Mouse (Mus musculus): ENCODE data around the gene Krt12. TPM values are rescaled to one million over a fixed set of nuclear protein-coding genes. Genes with fewer than 3 reads are reported as not detected.

Krt12 gene
- polyA plus RNA-seq, 1 experiment, result not detected

DNA sequence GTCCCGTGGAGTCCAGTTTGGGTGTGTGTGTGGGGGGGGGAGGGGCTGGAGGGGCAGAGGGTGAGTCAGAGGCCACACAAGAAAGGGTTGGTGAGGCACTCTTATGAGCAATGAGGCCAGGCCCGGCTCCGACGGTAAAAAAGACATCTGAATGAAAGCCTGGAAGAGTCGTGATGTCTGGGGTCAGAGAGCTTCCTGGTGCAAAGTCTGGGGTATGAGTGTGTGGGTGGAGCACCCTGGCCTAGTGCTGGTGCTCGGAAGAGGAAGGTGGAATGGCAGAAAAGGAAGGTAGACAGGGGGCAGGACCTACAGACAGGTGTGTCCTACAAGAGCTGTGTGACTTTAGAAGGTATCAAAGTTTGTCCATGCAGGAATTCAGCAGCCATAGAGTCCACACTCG is 36.8 kb upstream of the Krt12 start:
- H3K4me3 ChIP-seq (ENCODE audit: insufficient read depth, low read depth, low read length), result no peak overlapping the region
- H3K27me3 ChIP-seq (replicated peaks; ENCODE audit: control insufficient read depth, insufficient read depth, low read length), result no peaks in the 10 kb centered on the region
- peaks cover 12% of the 10 kb centered on the region for H3K4me1 ChIP-seq (ENCODE audit: control insufficient read depth, insufficient read depth, low read length)
- no peak overlapping the region for H3K27ac ChIP-seq (ENCODE audit: insufficient read depth, low read depth, low read length)
- H3K36me3 ChIP-seq (ENCODE audit: control insufficient read depth, insufficient read depth, low read length), result no peaks in the 10 kb centered on the region
- peak; percentile 13 for DNase-seq
- no peak for TF ChIP-seq CTCF (conservative IDR thresholded peaks at IDR 0.05; ENCODE audit: insufficient read depth, insufficient read length, low read depth, low read length)
- no peak for TF ChIP-seq POLR2A (IDR thresholded peaks at IDR 0.05; ENCODE audit: low read depth, low read length)
- 29% methylated on average over 7 of the region's 7 CpGs for WGBS

DNA sequence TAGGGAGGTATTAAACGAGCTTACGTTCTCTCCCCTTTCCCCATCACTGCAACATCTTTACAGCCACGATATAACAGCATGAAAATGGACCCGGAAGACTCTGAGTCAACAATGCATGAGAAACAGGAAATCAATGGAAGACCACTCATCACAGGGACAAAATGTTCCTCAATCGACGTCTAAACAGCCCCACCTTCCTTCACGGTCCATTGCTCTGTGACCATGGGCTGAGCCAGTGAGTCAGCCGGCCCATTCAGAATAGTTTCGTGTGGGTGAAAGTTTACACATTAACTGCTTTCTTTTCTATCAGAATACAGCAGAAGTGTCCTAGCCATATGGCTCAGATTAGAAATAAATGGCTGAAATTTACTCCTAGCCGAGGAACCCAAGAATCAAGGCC is 32.7 kb upstream of the Krt12 start:
- Histone ChIP-seq H3K4me1 (ENCODE audit: control insufficient read depth, insufficient read depth, low read length) (peaks cover 3% of the 10 kb centered on the region; the same call in 1 of the 2 replicates), H3K27ac (ENCODE audit: insufficient read depth, low read depth, low read length) (no peak overlapping the region), H3K4me3 (ENCODE audit: insufficient read depth, low read depth, low read length) (no peak overlapping the region), H3K36me3 (ENCODE audit: control insufficient read depth, insufficient read depth, low read length) (no peaks in the 10 kb centered on the region), H3K27me3 (replicated peaks; ENCODE audit: control insufficient read depth, insufficient read depth, low read length) (no peaks in the 10 kb centered on the region)
- WGBS, result 36% methylated on average over 10 of the region's 10 CpGs
- no peak for TF ChIP-seq CTCF (conservative IDR thresholded peaks at IDR 0.05; ENCODE audit: insufficient read depth, insufficient read length, low read depth, low read length)
- no peak for TF ChIP-seq POLR2A (IDR thresholded peaks at IDR 0.05; ENCODE audit: low read depth, low read length)
- DNase-seq, result peak; percentile 72

DNA sequence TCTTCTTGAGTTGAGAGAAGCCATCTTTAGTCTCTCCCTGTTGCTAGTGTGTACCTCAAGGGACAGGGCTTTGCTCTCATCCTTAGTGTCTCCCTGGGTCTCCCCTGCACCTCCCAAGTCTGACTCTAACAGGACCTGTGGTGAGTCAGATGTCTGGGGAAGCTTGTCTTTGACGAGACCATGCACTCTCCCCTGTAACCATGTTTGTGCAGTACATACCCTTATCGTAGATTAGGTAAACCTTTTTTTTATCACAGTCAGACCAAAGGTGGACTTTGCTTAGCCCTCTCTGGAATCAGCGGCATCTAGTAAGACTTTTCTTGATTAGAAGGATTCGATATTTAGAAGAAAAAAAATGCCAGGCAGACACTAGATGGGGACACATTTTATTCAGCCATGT is 32.0 kb upstream of the Krt12 start:
- WGBS, result 75% methylated on average over 4 of the region's 4 CpGs
- Histone ChIP-seq H3K4me3 (ENCODE audit: insufficient read depth, low read depth, low read length) (no peak overlapping the region), H3K4me1 (ENCODE audit: control insufficient read depth, insufficient read depth, low read length) (peaks cover 3% of the 10 kb centered on the region; the same call in 1 of the 2 replicates), H3K27ac (ENCODE audit: insufficient read depth, low read depth, low read length) (no peak overlapping the region), H3K27me3 (replicated peaks; ENCODE audit: control insufficient read depth, insufficient read depth, low read length) (no peaks in the 10 kb centered on the region; the same call in 1 of the 2 replicates), H3K36me3 (ENCODE audit: control insufficient read depth, insufficient read depth, low read length) (no peaks in the 10 kb centered on the region)
- no peak for TF ChIP-seq CTCF (conservative IDR thresholded peaks at IDR 0.05; ENCODE audit: insufficient read depth, insufficient read length, low read depth, low read length)
- TF ChIP-seq POLR2A (IDR thresholded peaks at IDR 0.05; ENCODE audit: low read depth, low read length), result no peak
- DNase-seq, result no peak

DNA sequence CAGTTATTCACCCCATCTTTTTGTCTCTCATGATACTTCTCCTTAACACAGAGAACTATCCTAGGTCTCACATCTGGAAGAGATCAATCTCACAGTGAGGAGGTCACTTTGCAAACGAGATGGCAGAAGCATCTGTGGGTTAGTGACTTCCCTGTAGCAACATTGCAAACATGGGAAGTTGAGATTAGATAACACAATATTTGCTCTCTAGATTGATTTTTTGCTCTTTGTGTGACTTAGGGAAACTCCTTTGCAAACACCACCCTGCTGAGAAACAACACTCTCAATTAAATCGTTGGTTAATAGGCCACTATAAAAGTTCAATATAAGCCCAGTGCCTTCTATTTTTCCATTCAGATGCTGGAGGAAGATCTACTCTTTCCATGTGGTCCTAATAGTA is 26.7 kb upstream of the Krt12 start:
- no peak for DNase-seq
- Histone ChIP-seq H3K36me3 (ENCODE audit: control insufficient read depth, insufficient read depth, low read length) (no peaks in the 10 kb centered on the region), H3K4me3 (ENCODE audit: insufficient read depth, low read depth, low read length) (no peak overlapping the region), H3K4me1 (ENCODE audit: control insufficient read depth, insufficient read depth, low read length) (no peaks in the 10 kb centered on the region), H3K27ac (ENCODE audit: insufficient read depth, low read depth, low read length) (no peak overlapping the region), H3K27me3 (replicated peaks; ENCODE audit: control insufficient read depth, insufficient read depth, low read length) (no peaks in the 10 kb centered on the region; the same call in 1 of the 2 replicates)
- TF ChIP-seq CTCF (conservative IDR thresholded peaks at IDR 0.05; ENCODE audit: insufficient read depth, insufficient read length, low read depth, low read length), result no peak
- no peak for TF ChIP-seq POLR2A (IDR thresholded peaks at IDR 0.05; ENCODE audit: low read depth, low read length)
- 44% methylated on average over 2 of the region's 2 CpGs for whole genome bisulfite sequencing

DNA sequence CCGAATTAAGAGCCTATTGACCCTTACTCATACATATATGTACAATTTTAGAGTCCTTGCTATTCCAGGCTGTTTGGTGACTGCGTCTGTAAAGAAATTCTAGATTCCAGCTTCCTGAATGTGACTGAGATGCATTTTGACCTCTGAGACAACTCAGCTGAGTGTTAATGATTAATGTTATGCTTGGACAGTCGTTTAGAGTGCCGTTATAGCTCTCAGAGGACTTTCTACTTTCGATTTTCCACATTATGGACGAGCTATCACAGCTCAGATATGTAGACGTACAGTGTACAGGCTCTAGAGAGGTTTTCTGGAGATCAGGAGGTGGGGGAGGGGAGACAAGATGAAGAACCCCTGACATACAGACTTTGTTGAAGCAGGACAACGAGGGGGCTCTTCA is 19.2 kb upstream of the Krt12 start:
- Histone ChIP-seq H3K36me3 (ENCODE audit: control insufficient read depth, insufficient read depth, low read length) (no peaks in the 10 kb centered on the region), H3K4me3 (ENCODE audit: insufficient read depth, low read depth, low read length) (0 out of 2 replicates have a peak overlapping the region, but pooled peaks have one; percentile 31), H3K27ac (ENCODE audit: insufficient read depth, low read depth, low read length) (peak overlapping the region; percentile 88), H3K27me3 (replicated peaks; ENCODE audit: control insufficient read depth, insufficient read depth, low read length) (no peaks in the 10 kb centered on the region), H3K4me1 (ENCODE audit: control insufficient read depth, insufficient read depth, low read length) (peaks cover 2% of the 10 kb centered on the region; the same call in 1 of the 2 replicates)
- TF ChIP-seq POLR2A (IDR thresholded peaks at IDR 0.05; ENCODE audit: low read depth, low read length) (no peak), CTCF (conservative IDR thresholded peaks at IDR 0.05; ENCODE audit: insufficient read depth, insufficient read length, low read depth, low read length) (no peak)
- 25% methylated on average over 8 of the region's 8 CpGs for WGBS
- peak; percentile 72 for DNase-seq

DNA sequence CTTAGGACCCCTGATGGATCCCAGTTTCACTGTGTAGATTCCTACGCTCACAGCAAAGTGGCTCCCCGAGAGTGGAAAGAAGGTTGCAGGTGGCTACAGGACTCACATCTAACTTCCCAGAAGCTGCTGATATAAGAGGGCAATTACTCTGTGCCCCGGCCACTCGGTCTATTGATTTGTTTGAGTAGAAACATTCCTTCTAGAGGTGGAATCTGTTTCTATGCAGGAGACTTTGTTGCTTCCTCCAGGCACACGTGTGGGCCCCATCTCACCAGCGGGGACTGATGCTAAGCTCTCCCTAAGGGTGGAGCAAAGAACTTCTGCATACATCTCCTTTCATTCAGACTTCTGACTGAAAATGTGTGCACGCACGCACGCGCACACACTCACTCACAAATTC is 17.4 kb upstream of the Krt12 start:
- Histone ChIP-seq H3K27me3 (replicated peaks; ENCODE audit: control insufficient read depth, insufficient read depth, low read length) (no peaks in the 10 kb centered on the region), H3K36me3 (ENCODE audit: control insufficient read depth, insufficient read depth, low read length) (no peaks in the 10 kb centered on the region), H3K27ac (ENCODE audit: insufficient read depth, low read depth, low read length) (no peak overlapping the region), H3K4me1 (ENCODE audit: control insufficient read depth, insufficient read depth, low read length) (peaks cover 2% of the 10 kb centered on the region; the same call in 1 of the 2 replicates), H3K4me3 (ENCODE audit: insufficient read depth, low read depth, low read length) (no peak overlapping the region)
- no peak for DNase-seq
- 79% methylated on average over 10 of the region's 10 CpGs for WGBS
- TF ChIP-seq CTCF (conservative IDR thresholded peaks at IDR 0.05; ENCODE audit: insufficient read depth, insufficient read length, low read depth, low read length) (no peak), POLR2A (IDR thresholded peaks at IDR 0.05; ENCODE audit: low read depth, low read length) (no peak)

DNA sequence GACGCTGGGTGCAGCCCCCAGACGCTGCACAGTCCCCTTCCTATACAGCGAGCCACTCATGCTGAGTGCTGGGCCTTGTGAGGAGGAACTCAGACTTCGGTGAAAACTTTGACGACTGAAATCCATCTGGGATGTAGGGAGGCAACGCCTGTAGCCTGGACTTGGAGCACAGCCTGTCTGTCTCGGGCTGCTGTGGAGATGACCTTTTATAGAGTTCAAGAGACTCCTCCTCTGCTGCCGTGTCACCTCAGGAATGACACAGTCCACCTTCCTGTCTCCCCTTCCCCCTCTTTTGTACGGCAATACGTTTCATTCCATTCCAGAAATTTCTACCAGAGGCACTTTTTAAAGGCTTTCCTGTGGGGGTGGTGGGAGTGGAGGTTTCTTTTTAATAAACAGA is 15.9 kb upstream of the Krt12 start, which contains the start of gene Krt20:
Krt20 (minus strand) TSS at position 179 of the 400 bp plus-strand sequence.
- no peak within 1 kb of the TSS for H3K4me3 ChIP-seq (ENCODE audit: insufficient read depth, low read depth, low read length)
- TF ChIP-seq POLR2A (IDR thresholded peaks at IDR 0.05; ENCODE audit: low read depth, low read length) (no peak), CTCF (conservative IDR thresholded peaks at IDR 0.05; ENCODE audit: insufficient read depth, insufficient read length, low read depth, low read length) (no peak)
- DNase-seq, result no peak
- H3K27ac ChIP-seq (ENCODE audit: insufficient read depth, low read depth, low read length), result no peak within 1 kb of the TSS
- no peaks in the 10 kb centered on the region for H3K36me3 ChIP-seq (ENCODE audit: control insufficient read depth, insufficient read depth, low read length)
- H3K27me3 ChIP-seq (replicated peaks; ENCODE audit: control insufficient read depth, insufficient read depth, low read length), result no peaks in the 10 kb centered on the region
- 20% methylated on average over 10 of the region's 10 CpGs for WGBS
- peaks cover 2% of the 10 kb centered on the region; the same call in 1 of the 2 replicates for H3K4me1 ChIP-seq (ENCODE audit: control insufficient read depth, insufficient read depth, low read length)

Measured in kidney, adult 2 months (tissue).